Mouse (Mus musculus): ENCODE results near the gene Lhfpl3. TPM values are rescaled to one million over a fixed set of nuclear protein-coding genes. Genes with fewer than 3 reads are reported as not detected.
A peak's percentile ranks its signal among the peaks of the same experiment; 100 is the strongest.

The Lhfpl3 gene
- total and polyA plus RNA-seq, 3 experiments = 0.04 TPM; not detected in 2

GRCm38 (mm10) chr5:23248303-23248702, 502.4 kb downstream of the Lhfpl3 start:
- H3K4me3 ChIP-seq = no peak overlapping the region
- H3K4me1 ChIP-seq (ENCODE audit: control insufficient read depth, insufficient read depth, low read length) = peaks cover 14% of the 10 kb centered on the region
- no peaks in the 10 kb centered on the region for H3K27me3 ChIP-seq (ENCODE audit: control insufficient read depth, insufficient read depth, low read length)
- intact Hi-C loops (cut with DNase I) = no loop called here
- H3K79me2 ChIP-seq (replicated peaks; ENCODE audit: control insufficient read depth, insufficient read depth, low read length) = no peaks in the 10 kb centered on the region
- no peak for TF ChIP-seq EP300 (IDR thresholded peaks at IDR 0.05; ENCODE audit: insufficient read depth, low read depth, low read length)
- TF ChIP-seq POLR2A (IDR thresholded peaks at IDR 0.05; ENCODE audit: insufficient read depth, low read depth, low read length) = no peak
- peak overlapping the region; percentile 15; the same call in 1 of the 2 replicates for H3K27ac ChIP-seq
- H3K9ac ChIP-seq (ENCODE audit: low read depth, low read length) = no peak overlapping the region
- H3K36me3 ChIP-seq (ENCODE audit: control insufficient read depth, insufficient read depth, low read length) = peaks cover 7% of the 10 kb centered on the region
- DNase-seq = no peak

GRCm38 (mm10) chr5:23249896-23250875, 504.3 kb downstream of the Lhfpl3 start:
- peaks cover 7% of the 10 kb centered on the region for H3K36me3 ChIP-seq (ENCODE audit: control insufficient read depth, insufficient read depth, low read length)
- H3K27ac ChIP-seq = peak overlapping the region; percentile 89
- no peak overlapping the region for H3K4me3 ChIP-seq
- intact Hi-C loops (cut with DNase I) = loop anchor here (5.0 to 10.0 kb wide), 4 partner anchors 137 to 405 kb away; no protein-coding TSS in a partner anchor
- DNase-seq = peak; percentile 17 to 28
- H3K27me3 ChIP-seq (ENCODE audit: control insufficient read depth, insufficient read depth, low read length) = no peaks in the 10 kb centered on the region
- WGBS = 24% methylated on average over 9 of the region's 9 CpGs
- no peak for TF ChIP-seq POLR2A (IDR thresholded peaks at IDR 0.05; ENCODE audit: insufficient read depth, low read depth, low read length)
- no peaks in the 10 kb centered on the region for H3K79me2 ChIP-seq (replicated peaks; ENCODE audit: control insufficient read depth, insufficient read depth, low read length)
- H3K4me1 ChIP-seq (ENCODE audit: control insufficient read depth, insufficient read depth, low read length) = peaks cover 14% of the 10 kb centered on the region
- no peak overlapping the region for H3K9ac ChIP-seq (ENCODE audit: low read depth, low read length)

DNA sequence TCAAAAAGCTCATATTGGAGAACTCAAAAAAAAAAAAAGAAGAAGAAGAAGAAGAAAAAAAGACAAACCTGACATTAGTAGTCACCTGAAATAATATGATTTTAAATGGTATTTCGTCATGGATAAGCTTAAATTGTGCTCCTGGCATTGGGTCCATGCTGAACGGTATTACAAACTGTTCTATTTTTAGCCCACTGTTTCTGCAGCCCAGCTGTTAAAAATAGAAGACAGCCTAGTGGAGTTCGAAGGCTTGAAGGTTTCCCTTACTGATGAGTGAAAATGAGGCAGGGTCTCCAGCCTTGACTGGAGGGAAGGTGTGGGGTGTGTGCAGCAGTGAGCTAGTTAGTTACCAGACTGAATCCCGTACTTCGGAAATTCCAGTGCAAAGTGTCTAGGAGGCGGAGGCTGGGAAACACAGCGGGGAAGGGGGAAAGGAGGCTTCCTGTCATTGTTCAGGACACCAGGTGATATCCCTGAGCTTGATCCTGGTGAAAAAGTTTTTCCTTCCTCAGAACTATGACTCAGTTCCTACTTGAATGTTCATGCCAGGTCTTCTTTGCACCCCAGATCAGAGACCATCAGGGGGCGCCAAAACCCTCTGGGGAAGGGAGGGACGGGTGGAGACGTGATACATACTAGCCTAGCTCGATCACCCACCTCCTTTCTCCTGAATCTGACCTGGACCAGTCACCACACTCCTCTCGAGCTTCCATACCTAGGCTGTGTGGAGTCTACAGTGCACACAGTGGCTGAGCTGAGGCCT, 505.8 kb downstream of the Lhfpl3 start:
- 4% methylated on average over 12 of the region's 12 CpGs for WGBS
- peak overlapping the region; percentile 55 for H3K9ac ChIP-seq (ENCODE audit: low read depth, low read length)
- H3K27me3 ChIP-seq (ENCODE audit: control insufficient read depth, insufficient read depth, low read length) = no peaks in the 10 kb centered on the region
- peak; percentile 86 to 90 for DNase-seq
- peak overlapping the region; percentile 89 for H3K27ac ChIP-seq
- intact Hi-C loops (cut with DNase I) = loop anchor here (1.0 to 10.0 kb wide), 5 partner anchors 32 to 403 kb away; no protein-coding TSS in a partner anchor
- no peaks in the 10 kb centered on the region for H3K79me2 ChIP-seq (replicated peaks; ENCODE audit: control insufficient read depth, insufficient read depth, low read length)
- TF ChIP-seq EP300 (IDR thresholded peaks at IDR 0.05; ENCODE audit: insufficient read depth, low read depth, low read length) (peak; percentile 98), POLR2A (IDR thresholded peaks at IDR 0.05; ENCODE audit: insufficient read depth, low read depth, low read length) (peak; percentile 91), CTCF (IDR thresholded peaks at IDR 0.05) (peak; percentile 90)
- peaks cover 7% of the 10 kb centered on the region for H3K36me3 ChIP-seq (ENCODE audit: control insufficient read depth, insufficient read depth, low read length)
- H3K4me3 ChIP-seq = peak overlapping the region; percentile 51
- H3K4me1 ChIP-seq (ENCODE audit: control insufficient read depth, insufficient read depth, low read length) = peaks cover 14% of the 10 kb centered on the region

- Histone ChIP-seq H3K4me1 (ENCODE audit: control insufficient read depth, insufficient read depth, low read length) (peaks cover 5% of the 10 kb centered on the region), H3K27me3 (ENCODE audit: control insufficient read depth, insufficient read depth, low read length) (no peaks in the 10 kb centered on the region), H3K79me2 (replicated peaks; ENCODE audit: control insufficient read depth, insufficient read depth, low read length) (no peaks in the 10 kb centered on the region), H3K4me3 (no peak overlapping the region), H3K36me3 (ENCODE audit: control insufficient read depth, insufficient read depth, low read length) (peaks cover 3% of the 10 kb centered on the region), H3K9ac (ENCODE audit: low read depth, low read length) (no peak overlapping the region), H3K27ac (no peak overlapping the region)
- intact Hi-C loops (cut with DNase I) = loop anchor here (10.0 kb wide), 2 partner anchors 209 to 399 kb away; no protein-coding TSS in a partner anchor
- DNase-seq = no peak
- 42% methylated on average over 3 of the region's 3 CpGs for WGBS
- TF ChIP-seq POLR2A (IDR thresholded peaks at IDR 0.05; ENCODE audit: insufficient read depth, low read depth, low read length) = no peak
- TF ChIP-seq EP300 (IDR thresholded peaks at IDR 0.05; ENCODE audit: insufficient read depth, low read depth, low read length) = no peak
- no peak for TF ChIP-seq CTCF (IDR thresholded peaks at IDR 0.05)
These were observed 510.1 kb downstream of the Lhfpl3 start for GRCm38 (mm10) chr5:23255816-23256418.

GRCm38 (mm10) chr5:23273309-23273708, 527.5 kb downstream of the Lhfpl3 start:
- no peak overlapping the region for H3K27ac ChIP-seq
- H3K36me3 ChIP-seq (ENCODE audit: control insufficient read depth, insufficient read depth, low read length) = no peaks in the 10 kb centered on the region
- intact Hi-C loops (cut with DNase I) = no loop called here
- H3K79me2 ChIP-seq (replicated peaks; ENCODE audit: control insufficient read depth, insufficient read depth, low read length) = no peaks in the 10 kb centered on the region
- H3K4me1 ChIP-seq (ENCODE audit: control insufficient read depth, insufficient read depth, low read length) = no peaks in the 10 kb centered on the region
- H3K9ac ChIP-seq (ENCODE audit: low read depth, low read length) = no peak overlapping the region
- H3K27me3 ChIP-seq (ENCODE audit: control insufficient read depth, insufficient read depth, low read length) = no peaks in the 10 kb centered on the region
- DNase-seq = no peak
- 73% methylated on average over 3 of the region's 3 CpGs for WGBS
- no peak overlapping the region for H3K4me3 ChIP-seq
- TF ChIP-seq POLR2A (IDR thresholded peaks at IDR 0.05; ENCODE audit: insufficient read depth, low read depth, low read length) (no peak), EP300 (IDR thresholded peaks at IDR 0.05; ENCODE audit: insufficient read depth, low read depth, low read length) (no peak), CTCF (IDR thresholded peaks at IDR 0.05) (no peak)

Data from heart, adult 2 months (tissue).